Mouse (Mus musculus): ENCODE data around the gene Olfr389.

Olfr389 gene

DNA sequence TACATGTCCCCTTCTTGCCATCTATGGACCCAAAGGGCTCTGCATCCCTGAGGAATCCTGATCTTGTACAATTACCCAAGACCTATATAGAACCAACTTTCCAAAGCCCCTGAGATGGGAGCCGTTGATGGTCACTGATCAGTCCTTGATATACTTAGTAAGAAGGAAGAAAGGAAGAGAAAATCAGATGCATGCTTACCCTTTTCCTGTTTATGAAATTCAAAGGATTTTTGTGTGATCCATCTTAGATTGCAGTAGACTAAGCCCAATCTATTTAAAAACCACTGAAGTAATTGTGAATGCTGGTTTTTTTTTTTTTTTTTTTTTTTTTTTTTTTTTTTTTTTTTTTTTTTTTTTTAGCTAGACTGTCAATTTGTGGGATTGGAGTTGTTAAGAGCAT is at the start of gene Olfr389:
Gene Olfr389, minus strand, starts transcription at position 101 of the 400 bp plus-strand sequence.
- DNase-seq (ENCODE audit: low spot score), result no peak

DNA sequence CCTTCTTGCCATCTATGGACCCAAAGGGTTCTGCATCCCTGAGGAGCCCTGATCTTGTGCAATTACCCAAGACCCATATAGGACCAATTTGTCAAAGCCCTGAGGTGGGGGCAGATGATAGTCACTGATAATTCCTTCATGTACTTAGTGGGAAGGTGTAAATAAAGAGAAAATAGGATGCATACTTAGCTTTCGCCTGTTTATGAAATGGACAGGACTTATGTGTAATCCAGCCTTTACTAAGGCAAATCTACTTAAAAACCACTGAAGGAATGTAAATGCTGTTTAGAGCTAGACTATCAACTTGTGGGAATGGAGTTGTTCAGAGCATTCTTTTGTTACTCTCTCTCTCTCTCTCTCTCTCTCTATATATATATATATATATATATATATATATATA is 36.4 kb upstream of the Olfr389 start, which contains the start of gene Olfr392:
Gene Olfr392, minus strand, starts transcription at position 101 of the 400 bp plus-strand sequence.
- DNase-seq (ENCODE audit: low spot score), result no peak

DNA sequence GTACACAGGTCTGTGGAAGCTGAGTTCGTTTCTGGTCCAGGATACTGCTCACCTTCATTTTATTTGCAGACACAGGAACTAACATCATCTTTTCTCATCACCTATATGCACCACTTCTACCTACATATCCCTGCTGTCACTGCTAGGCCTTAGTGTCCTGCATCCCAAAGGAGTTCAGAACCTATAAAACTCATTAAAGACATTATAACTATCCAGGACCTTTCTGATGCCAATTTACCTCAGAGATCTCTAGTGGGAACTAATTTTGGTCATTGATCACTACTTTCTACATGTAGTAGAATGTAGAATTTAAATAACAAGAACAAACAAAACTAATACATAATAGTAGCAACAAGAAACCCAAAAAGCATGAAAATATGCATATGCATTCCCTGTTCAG is 22.4 kb upstream of the Olfr389 start, which contains the start of gene Olfr391-ps:
Gene Olfr391-ps, minus strand, starts transcription at position 101 of the 400 bp plus-strand sequence.
- DNase-seq (ENCODE audit: low spot score), result no peak

DNA sequence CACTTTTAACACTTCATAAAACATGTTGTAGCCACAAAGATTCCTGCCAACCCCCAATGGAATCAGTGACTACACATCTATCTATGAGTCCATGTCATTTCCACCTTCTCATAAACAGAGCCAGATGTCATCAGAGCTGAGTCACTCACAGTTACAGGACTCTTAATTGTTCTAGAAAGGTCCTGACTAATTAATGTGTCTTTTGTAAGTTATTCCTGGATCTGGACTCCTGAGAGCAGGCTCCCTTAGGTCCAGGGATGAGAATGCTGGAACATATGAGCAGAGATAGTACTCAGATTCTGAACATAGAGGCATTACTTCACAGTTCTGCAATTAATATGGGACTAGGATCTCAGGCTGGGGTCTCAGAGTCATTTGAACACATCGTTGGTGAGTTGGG is 2.2 kb upstream of the Olfr389 start, which contains the start of gene Olfr390:
Gene Olfr390, plus strand, starts transcription at position 301 of the 400 bp plus-strand sequence.
- DNase-seq (ENCODE audit: low spot score), result no peak

DNA sequence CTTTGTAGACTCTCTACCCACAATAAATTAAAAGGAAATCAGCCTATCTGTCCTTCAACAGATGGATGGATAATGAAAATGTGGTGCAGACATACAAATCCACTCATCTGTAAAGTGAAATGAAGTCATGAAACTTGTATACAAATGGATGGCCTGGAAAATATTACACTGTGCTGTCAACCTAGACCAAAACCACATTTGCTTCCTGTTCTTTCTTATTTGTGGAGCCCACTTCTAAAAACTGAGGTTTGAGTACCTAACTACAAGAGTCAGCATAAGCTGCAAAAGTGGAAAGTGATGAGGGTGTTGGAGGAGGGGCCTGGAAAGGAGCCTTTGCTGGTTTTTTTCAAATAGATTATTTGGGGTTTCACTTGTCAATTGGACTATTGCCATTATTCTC is 21.4 kb downstream of the Olfr389 start:
- DNase-seq (ENCODE audit: low spot score), result no peak

All from testis, postnatal 14 days (tissue).